Mouse (Mus musculus): Measurements from ENCODE around the gene Commd1.

DNA sequence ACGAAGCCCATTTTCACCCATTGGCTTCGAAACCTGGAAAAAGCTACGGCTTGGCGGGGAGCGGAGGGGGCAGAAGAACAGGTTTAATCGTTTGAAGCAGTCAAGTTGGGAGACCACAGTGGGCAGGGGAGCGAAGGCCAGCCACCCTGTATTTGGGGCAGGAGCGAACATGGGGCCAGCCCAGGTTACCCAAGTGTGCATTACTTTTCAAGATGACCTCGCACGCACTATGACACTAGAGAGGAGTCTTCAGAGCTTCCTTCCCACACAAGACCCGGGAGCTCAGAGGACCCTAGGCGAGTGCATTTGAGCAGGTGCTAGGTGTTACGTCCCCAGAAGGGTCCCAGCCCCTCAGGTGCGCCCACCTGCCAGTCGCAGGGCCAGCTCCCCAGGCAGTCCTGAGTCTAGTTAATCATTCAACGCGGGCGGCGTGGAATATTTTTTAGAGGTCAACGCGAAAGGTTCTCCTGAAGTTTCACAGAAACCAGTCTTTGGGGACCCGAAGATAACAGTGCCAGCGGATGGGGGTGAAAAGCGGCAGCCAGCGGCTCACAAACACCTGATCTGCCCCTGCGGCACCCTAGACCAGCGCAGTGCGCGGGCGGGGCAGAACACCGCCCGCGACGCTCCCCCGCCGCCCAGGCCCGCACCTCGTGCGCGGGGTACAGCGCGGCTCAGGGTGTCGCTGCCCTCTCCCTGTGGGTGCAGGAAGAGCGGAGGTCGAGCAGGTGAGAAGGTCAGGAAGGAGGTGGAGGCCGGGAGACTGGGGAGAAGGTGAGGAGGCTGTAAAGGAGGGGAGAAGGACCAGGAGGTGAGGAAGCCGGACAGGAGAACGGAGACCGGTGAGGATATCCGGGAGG is 123.5 kb downstream of the Commd1 start:
- TF ChIP-seq CTCF (IDR thresholded peaks at IDR 0.05), result peak; percentile 21; the same call in 1 of the 2 replicates
- no peak for TF ChIP-seq EP300 (IDR thresholded peaks at IDR 0.05)

Data from lung, postnatal 0 days (tissue).